Mouse (Mus musculus) small intestine, adult 2 months (tissue): Measurements from ENCODE around the gene Gins1.

Experiments
- CTCF ChIP-seq: fragments of 200-500 bp; IDR thresholded peaks from 2 replicates; pipeline ENCODE4 v1.5.1; 2012; ENCODE audit warnings: low read depth, mild to moderate bottlenecking, control low read depth, inconsistent platforms, low read length, moderate library complexity, mixed read lengths; ENCODE audit not compliant: insufficient replicate concordance, insufficient read length; ENCODE audit errors: extremely low read depth
- POLR2A ChIP-seq: fragments of 200-500 bp; IDR thresholded peaks from 2 replicates; pipeline ENCODE4 v1.6.1; 2012; ENCODE audit warnings: low read depth, mild to moderate bottlenecking, control low read depth, inconsistent platforms, low read length, moderate library complexity

DNA sequence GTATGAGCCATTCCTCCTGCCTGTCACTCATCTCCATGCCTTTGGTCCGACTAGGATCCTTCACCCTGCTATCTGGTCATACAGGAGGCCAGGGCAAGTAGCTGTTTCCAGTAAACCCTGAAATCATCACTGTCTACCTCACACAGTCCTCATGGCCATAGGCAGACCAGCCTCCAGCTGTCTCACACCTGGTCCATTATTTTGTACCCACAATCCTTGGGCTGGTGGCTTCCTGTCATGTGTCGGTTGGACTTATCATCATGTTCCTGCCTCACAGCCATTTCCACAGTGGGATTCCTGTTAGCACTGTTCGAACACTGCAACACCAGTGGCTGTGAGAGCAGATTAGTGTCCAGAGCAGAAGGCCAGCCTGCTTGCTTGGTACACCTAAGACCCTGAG, 73.6 kb downstream of the Gins1 start:
- no peak for TF ChIP-seq CTCF
- TF ChIP-seq POLR2A: no peak
